Mouse (Mus musculus) heart, postnatal 0 days (tissue): Measurements from ENCODE around the gene Catsper3. TPM values are rescaled to one million over a fixed set of nuclear protein-coding genes. Genes with fewer than 3 reads are reported as not detected.
A peak's percentile ranks its signal among the peaks of the same experiment; 100 is the strongest.

Experiments
- ATAC-seq: fragments of 200-750 bp; cut with Nextera tagmentation; 2 replicates; pipeline ENCODE4 v1.8.0; 2017; ENCODE audit warnings: low read depth, moderate number of reproducible peaks, moderate library complexity; ENCODE audit not compliant: insufficient read depth
- DNase-seq: peaks from one replicate; pipeline ENCODE4 v3.0.0-alpha.2; 2016; ENCODE audit warnings: low spot score
- H3K27ac ChIP-seq: fragments of 300-500 bp; sonication (generic); 2 replicates; pipeline ENCODE4 v1.5.1; 2014; ENCODE audit warnings: low read depth, mild to moderate bottlenecking
- H3K27me3 ChIP-seq: fragments of 300-500 bp; sonication (generic); 2 replicates; pipeline ENCODE4 v1.6.1; 2014; ENCODE audit warnings: low read length, mixed read lengths; ENCODE audit not compliant: control insufficient read depth, insufficient read depth
- H3K36me3 ChIP-seq: fragments of 300-500 bp; sonication (generic); replicated peaks from 2 replicates; pipeline ENCODE4 v1.6.1; 2014; ENCODE audit warnings: low read length, mixed read lengths; ENCODE audit not compliant: control insufficient read depth, insufficient read depth
- H3K4me1 ChIP-seq: fragments of 300-500 bp; sonication (generic); 2 replicates; pipeline ENCODE4 v1.6.1; 2014; ENCODE audit warnings: antibody characterized with exemption; ENCODE audit not compliant: control insufficient read depth, insufficient read depth
- H3K4me2 ChIP-seq: fragments of 300-500 bp; sonication (generic); 2 replicates; pipeline ENCODE4 v1.6.1; 2014; ENCODE audit warnings: low read depth, mild to moderate bottlenecking, low read length, moderate library complexity
- H3K4me3 ChIP-seq: fragments of 300-500 bp; sonication (generic); 2 replicates; pipeline ENCODE4 v1.5.1; 2014; ENCODE audit warnings: low read depth, low read length
- H3K9ac ChIP-seq: fragments of 300-500 bp; sonication (generic); replicated peaks from 2 replicates; pipeline ENCODE4 v1.6.1; 2014; ENCODE audit warnings: low read depth, low read length, mixed read lengths
- H3K9me3 ChIP-seq: fragments of 300-500 bp; sonication (generic); replicated peaks from 2 replicates; pipeline ENCODE4 v1.6.1; 2016; ENCODE audit warnings: low read length; ENCODE audit not compliant: control insufficient read depth
- CTCF ChIP-seq: IDR thresholded peaks from 2 replicates; pipeline ENCODE4 v1.5.1; 2016; ENCODE audit warnings: antibody characterized with exemption, control low read depth, low read depth
- EP300 ChIP-seq: IDR thresholded peaks from 2 replicates; pipeline ENCODE4 v1.6.1; 2016; ENCODE audit warnings: antibody characterized with exemption, low read depth
- WGBS: fragments of 180-500 bp; shearing (Covaris S2); extraction: QIAGEN DNeasy Blood & Tissue Kit; methylation state at CpG from one replicate; pipeline ENCODE4 v1.1.7; 2014; 5-methylcytosine and 5-hydroxymethylcytosine counted together
- polyA plus RNA-seq: library from polyadenylated mRNA; unstranded; fragments of >200 nt; fragmentation: Nextera tagmentation; extraction: Ambion mirVana; gene quantifications from 2 replicates; pipeline ENCODE4 v1.2.1, GENCODE M21; 2015
- total RNA-seq: library from RNA; depleted of rRNA; stranded (reverse); fragments of >200 nt; gene quantifications from 2 replicates; pipeline ENCODE4 v1.2.3, GENCODE M21; 2014; ENCODE audit warnings: low replicate concordance

Catsper3 gene
- total and polyA plus RNA-seq, 2 experiments from 2014 or later = 0.08 TPM; not detected in 1

DNA sequence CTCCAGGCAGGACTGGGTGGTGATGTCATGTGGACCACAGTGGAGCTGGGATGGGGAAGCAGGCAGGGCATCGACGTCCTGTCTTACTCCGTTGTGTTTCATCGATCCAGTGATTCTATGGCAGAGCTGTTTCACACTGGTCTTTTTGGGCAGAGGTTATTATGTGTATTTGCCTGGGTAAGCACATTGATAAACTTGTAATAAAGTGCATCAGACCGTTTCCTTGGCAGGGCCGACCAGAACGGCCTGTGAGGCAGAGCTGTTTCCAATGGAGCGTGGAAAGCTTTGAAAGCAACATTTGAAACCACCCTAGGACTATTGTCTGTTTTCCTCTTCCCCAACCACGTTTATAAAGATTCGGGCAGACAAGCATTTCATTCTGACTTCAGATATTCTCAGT lies 23.8 kb upstream of the Catsper3 start:
- no peak overlapping the region for H3K27ac ChIP-seq
- H3K9me3 ChIP-seq = no peaks in the 10 kb centered on the region
- no peak overlapping the region for H3K4me3 ChIP-seq
- ATAC-seq (no peak), DNase-seq (no peak)
- WGBS = 51% methylated on average over 10 of the region's 10 CpGs
- H3K27me3 ChIP-seq = no peaks in the 10 kb centered on the region
- H3K4me1 ChIP-seq = no peaks in the 10 kb centered on the region
- no peak for TF ChIP-seq EP300
- no peak for TF ChIP-seq CTCF
- H3K9ac ChIP-seq = no peak overlapping the region
- H3K36me3 ChIP-seq = no peaks in the 10 kb centered on the region
- no peak overlapping the region for H3K4me2 ChIP-seq

- H3K4me2 ChIP-seq = no peak overlapping the region
- TF ChIP-seq EP300 (no peak), CTCF (no peak)
- H3K36me3 ChIP-seq = no peaks in the 10 kb centered on the region
- no peaks in the 10 kb centered on the region for H3K27me3 ChIP-seq
- DNase-seq (no peak), ATAC-seq (no peak)
- H3K9me3 ChIP-seq = no peaks in the 10 kb centered on the region
- no peak overlapping the region for H3K4me3 ChIP-seq
- 81% methylated on average over 10 of the region's 10 CpGs for WGBS
- no peak overlapping the region for H3K27ac ChIP-seq
- no peak overlapping the region for H3K9ac ChIP-seq
- no peaks in the 10 kb centered on the region for H3K4me1 ChIP-seq
Measured at GRCm38 (mm10) chr13:55761486-55761885, 22.9 kb upstream of the Catsper3 start.

- no peaks in the 10 kb centered on the region for H3K4me1 ChIP-seq
- DNase-seq (no peak), ATAC-seq (no peak)
- H3K9ac ChIP-seq = no peak overlapping the region
- no peak overlapping the region for H3K4me3 ChIP-seq
- H3K9me3 ChIP-seq = no peaks in the 10 kb centered on the region
- no peak overlapping the region for H3K27ac ChIP-seq
- H3K27me3 ChIP-seq = no peaks in the 10 kb centered on the region
- H3K36me3 ChIP-seq = no peaks in the 10 kb centered on the region
- 83% methylated on average over 7 of the region's 7 CpGs for WGBS
- no peak for TF ChIP-seq EP300
- TF ChIP-seq CTCF = no peak
- no peak overlapping the region for H3K4me2 ChIP-seq
Measured at GRCm38 (mm10) chr13:55774352-55774751, 10.0 kb upstream of the Catsper3 start.

- Histone ChIP-seq H3K27me3 (no peaks in the 10 kb centered on the region), H3K9ac (no peak overlapping the region), H3K27ac (no peak overlapping the region), H3K4me1 (no peaks in the 10 kb centered on the region), H3K9me3 (no peaks in the 10 kb centered on the region), H3K4me3 (no peak overlapping the region), H3K36me3 (no peaks in the 10 kb centered on the region), H3K4me2 (no peak overlapping the region)
- no peak for DNase-seq
- no peak for TF ChIP-seq EP300
- WGBS = 38% methylated on average over 11 of the region's 11 CpGs
- ATAC-seq = no peak
Measured at GRCm38 (mm10) chr13:55775056-55775455, 9.3 kb upstream of the Catsper3 start.

DNA sequence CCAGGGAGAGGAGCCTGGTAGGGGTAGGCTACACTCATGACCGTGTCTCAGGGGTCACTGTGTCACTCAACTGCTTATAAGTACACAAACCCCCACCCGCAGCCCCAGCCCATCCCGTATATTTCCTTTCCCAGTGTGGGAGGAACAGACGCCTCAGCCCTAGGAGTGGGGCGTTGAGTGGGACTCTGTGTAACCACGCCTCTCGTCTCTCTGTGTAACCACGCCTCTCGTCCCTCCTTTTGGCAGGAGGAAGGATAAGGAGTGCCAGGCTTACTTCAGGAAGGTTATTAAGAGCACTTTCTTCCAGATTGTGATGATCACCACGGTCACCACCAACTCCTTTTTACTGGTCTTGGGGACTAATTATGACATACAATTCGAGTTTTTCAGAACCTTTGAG lies 1.8 kb downstream of the Catsper3 start:
- DNase-seq (peak; percentile 10), ATAC-seq (no peak)
- WGBS = 58% methylated on average over 11 of the region's 11 CpGs
- no peaks in the 10 kb centered on the region for H3K9me3 ChIP-seq
- no peaks in the 10 kb centered on the region for H3K27me3 ChIP-seq
- no peak overlapping the region for H3K27ac ChIP-seq
- no peak overlapping the region for H3K4me2 ChIP-seq
- H3K36me3 ChIP-seq = no peaks in the 10 kb centered on the region
- H3K4me3 ChIP-seq = no peak overlapping the region
- no peaks in the 10 kb centered on the region for H3K4me1 ChIP-seq
- TF ChIP-seq CTCF (no peak), EP300 (no peak)
- no peak overlapping the region for H3K9ac ChIP-seq

DNA sequence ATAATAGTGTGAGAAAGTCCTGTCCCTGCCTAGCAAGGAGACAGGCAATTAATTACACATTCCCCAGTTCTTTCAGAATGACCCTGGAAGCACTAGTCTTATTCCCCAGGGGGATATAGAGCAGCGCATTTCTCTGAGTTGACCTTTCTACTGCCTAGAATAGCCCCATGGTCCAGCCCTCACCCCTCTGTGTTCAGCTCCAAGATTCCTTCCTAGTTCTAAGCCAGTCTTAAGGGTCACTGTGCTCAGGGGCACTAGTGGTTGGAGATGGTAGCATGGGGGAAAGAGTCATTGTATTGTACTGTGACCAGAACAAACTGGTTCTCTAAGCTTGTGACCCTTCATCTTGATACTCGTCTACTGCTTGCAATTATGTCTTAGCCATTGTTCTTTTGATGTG lies 16.9 kb downstream of the Catsper3 start:
- Histone ChIP-seq H3K4me3 (no peak overlapping the region), H3K27me3 (no peaks in the 10 kb centered on the region), H3K9ac (no peak overlapping the region), H3K4me2 (no peak overlapping the region), H3K27ac (no peak overlapping the region), H3K4me1 (no peaks in the 10 kb centered on the region), H3K9me3 (peaks cover 8% of the 10 kb centered on the region; the same call in 1 of the 2 replicates), H3K36me3 (no peaks in the 10 kb centered on the region)
- ATAC-seq = no peak
- TF ChIP-seq EP300 = no peak
- no peak for TF ChIP-seq CTCF
- DNase-seq = no peak
- WGBS = 67% methylated on average over 2 of the region's 2 CpGs
